Mouse (Mus musculus): ENCODE measurements around the gene AC170998.1.

DNA sequence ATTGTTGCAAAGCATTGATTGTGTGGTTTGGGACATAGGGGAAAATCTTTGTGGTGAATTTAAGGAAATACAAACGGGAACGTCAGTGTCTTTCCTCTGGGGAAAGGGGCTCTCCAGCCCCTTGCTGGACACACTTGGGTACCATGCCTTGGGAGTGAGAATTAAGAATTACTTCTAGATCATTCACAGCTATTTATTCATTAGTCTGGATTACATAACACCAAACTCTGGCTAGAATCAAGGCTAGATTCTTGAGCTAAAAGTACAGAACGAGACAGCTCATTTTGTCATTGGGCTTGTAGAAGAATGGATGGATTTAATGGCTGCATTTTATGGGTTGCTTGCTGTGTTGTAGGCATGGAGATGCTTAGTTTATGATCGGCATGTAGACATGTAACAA lies 31.1 kb upstream of the AC170998.1 start:
- TF ChIP-seq POLR2A (IDR thresholded peaks at IDR 0.05; ENCODE audit: low read depth, low read length) (no peak), CTCF (IDR thresholded peaks at IDR 0.05; ENCODE audit: borderline replicate concordance, insufficient read depth, low read length) (no peak)

All from embryonic fibroblast, embryonic 13.5 days (primary cell).